Mouse (Mus musculus) megakaryocyte, adult 5-6 weeks (primary cell): ENCODE results near the gene Nrp2. TPM values are rescaled to one million over a fixed set of nuclear protein-coding genes. Genes with fewer than 3 reads are reported as not detected.

ENCODE experiments used
- ATAC-seq: 2 replicates; pipeline ENCODE4 v1.8.0; 2016; ENCODE audit warnings: mild to moderate bottlenecking, inconsistent platforms; ENCODE audit not compliant: poor library complexity, severe bottlenecking
- total RNA-seq, 2 experiments: library from RNA; stranded (forward) in 1 of 2; stranded (reverse) in 1 of 2; fragments of 153-499, 151-499 nt in 1 of 2; fragments of 221-1000, 200-1000 nt in 1 of 2; gene quantifications; 2 replicates each; pipeline versions ENCODE4 v1.2.3 to v1.2.4; 2015 to 2017

The Nrp2 gene
- total RNA-seq, 2 experiments from 2014 or later = 3.9 to 6.5 TPM

DNA sequence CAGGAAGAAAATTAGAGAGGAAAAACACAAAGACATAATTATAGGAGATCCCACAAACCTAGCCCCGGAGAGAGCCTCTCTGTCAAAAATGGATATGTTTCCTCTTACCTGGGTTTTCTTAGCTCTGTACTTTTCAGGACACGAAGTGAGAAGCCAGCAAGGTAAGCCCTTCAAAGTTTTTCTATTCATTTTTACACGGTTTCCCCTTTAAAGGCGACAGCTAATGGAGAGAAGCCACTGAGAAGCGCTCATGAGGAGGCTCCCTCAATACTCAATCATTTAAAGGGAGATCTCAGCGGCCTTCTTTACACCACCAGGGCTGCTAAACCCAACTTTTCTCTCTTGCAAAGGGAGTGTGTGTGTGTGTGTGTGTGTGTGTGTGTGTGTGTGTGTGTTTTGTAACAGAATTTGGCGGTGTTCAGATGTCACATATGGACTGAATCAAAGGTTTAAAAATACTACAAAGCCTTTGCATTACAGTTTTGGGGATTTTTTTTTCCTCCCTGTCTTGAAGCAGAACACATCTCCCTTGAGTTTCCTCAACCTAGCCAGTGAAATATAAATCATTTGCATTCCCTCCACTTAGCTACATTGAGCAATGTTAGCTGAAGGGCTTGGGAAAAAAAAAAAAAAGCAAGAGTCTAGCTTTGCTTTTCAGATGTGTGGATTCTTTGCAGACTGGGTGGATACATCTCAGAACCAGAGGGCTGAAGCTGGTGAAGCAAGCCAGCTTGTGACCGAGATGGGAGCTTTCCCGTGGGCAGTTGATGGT is 1.2 kb downstream of the Nrp2 start:
- no peak for ATAC-seq

DNA sequence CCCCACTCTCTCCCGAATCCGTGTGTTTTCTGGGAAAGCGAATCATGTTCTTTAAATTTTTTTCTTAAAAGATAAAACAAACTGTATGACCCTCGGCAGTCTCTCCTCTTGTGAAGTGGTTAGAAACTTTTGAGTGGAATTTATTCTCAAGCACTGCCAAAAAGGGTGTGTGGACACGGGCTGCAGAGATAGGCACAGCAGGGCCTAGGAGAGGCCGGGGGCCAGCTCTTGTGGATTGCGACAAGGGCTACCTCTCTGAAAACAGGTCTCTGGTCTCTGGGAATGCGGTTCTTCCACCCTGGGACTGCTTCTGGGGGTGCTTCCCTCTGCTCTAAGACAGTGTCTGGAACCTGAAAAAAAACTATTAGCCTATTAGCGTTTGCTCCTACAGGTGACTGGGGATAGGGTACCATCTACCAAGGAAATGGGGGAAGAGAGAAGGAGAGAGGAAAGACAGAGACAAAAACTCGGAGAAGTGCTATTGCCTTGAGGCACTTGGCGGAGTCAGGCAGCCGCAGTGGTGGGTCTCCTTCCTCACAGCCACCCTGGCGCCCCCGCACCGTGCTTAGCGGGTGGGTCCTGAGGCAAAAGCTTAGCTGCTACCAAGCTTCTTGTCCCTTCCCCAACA is 1.9 kb downstream of the Nrp2 start:
- no peak for ATAC-seq

DNA sequence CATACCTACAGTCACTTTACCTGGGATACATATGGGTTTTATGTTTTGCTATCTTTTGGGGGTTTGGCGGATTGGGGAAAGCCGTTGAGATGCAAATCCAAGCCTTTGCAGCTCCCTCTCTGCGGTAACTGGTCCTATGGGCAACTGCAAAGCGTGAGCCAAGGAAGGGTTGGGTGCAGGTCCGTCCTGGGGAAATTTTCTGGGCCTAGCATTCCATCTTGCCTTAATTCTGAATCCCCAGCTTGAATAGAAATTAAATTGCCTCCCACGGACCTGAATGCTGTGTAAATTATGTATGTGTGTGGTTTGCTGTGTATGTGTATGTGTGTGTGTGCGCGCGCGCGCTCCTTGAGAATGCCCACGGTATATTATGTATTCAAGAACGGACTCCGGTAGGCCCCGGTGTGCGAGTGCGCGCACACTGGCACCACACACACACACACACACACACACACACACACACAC is 2.5 kb downstream of the Nrp2 start:
- ATAC-seq = no peak

DNA sequence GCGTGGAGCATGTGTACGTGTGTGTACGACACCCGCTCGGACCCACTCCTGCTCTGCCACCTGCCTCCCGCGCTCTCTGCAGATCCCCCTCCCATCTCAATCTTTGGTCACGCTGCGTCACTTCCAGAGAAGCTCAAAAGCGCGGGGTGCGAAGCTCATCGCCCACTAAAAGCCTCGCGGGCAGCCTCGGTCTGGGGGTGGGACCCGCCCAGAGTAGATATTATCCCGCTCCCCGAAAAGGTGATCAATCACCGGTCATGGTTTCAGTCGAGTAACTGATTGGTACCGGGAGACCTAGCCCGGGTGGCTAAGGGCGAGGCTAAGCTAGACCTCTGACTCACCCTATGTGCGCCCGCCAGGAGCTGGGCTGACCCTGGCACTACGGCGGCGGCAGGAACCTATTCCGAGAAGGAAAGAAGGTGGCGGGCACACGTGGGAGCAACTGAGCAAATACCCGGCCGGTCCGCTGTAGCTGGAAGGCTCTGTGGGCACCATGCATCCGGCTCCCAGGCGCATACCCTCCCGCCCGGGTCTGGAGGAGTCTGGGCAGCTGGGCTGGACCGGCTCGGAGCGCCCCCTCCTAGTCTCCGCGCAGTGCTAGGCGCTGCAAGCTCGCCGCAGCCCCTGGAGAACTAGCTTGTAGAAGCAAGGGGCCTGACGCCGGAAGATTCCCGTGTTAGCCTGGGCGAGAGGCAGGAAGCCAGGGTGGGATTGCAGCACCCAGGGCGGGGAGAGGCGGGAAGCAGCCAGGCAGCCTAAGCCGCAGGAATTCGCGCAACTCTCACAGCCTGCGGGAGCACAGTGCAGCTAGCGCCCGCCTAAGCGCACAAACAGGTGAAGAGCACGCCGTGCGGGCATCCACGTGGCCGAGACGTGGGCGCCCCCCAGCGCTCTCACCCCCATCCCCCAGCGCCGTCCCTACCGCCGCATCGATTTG is 3.3 kb downstream of the Nrp2 start:
- ATAC-seq = peak; percentile 32

DNA sequence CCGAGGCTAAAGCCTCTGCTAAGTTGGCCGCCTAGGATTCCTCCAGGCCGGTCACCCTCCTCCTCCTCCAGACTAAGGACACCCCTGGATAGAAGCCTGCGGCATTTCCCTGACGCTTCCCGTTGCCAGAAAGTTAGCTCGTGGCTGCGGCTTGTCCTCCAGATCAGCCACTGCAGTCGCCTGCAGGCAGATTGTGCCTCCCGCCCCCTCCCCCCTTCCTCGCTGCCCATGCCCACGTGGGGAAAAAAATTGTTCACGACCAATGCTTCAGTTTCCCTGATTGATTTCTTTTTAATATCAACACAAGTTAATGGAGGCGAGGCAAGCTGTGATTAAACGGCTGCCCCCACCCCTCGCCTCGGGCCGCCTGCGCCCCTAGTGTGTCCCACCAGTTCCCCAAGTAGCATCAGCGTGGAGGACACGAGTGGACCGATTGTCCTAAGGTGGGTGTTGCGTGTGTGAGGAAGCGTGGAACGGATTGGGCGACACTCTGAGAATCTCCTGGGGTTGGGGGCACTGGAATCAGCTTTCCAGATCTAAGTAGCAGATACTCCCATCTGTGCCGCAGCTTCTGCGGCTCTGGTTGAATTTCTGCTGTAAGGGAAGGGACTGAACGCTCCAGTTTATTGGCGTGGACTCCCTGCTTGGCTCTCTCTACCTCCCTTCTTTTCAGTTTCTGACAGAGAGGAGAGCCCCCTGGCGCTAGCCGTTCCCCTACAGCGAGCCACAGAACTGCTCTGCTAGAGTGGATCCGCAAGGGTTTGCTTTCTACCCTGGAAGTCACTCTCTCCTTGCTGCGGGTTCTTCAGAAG is 4.2 kb downstream of the Nrp2 start:
- peak; percentile 1; the same call in 1 of the 2 replicates for ATAC-seq

DNA sequence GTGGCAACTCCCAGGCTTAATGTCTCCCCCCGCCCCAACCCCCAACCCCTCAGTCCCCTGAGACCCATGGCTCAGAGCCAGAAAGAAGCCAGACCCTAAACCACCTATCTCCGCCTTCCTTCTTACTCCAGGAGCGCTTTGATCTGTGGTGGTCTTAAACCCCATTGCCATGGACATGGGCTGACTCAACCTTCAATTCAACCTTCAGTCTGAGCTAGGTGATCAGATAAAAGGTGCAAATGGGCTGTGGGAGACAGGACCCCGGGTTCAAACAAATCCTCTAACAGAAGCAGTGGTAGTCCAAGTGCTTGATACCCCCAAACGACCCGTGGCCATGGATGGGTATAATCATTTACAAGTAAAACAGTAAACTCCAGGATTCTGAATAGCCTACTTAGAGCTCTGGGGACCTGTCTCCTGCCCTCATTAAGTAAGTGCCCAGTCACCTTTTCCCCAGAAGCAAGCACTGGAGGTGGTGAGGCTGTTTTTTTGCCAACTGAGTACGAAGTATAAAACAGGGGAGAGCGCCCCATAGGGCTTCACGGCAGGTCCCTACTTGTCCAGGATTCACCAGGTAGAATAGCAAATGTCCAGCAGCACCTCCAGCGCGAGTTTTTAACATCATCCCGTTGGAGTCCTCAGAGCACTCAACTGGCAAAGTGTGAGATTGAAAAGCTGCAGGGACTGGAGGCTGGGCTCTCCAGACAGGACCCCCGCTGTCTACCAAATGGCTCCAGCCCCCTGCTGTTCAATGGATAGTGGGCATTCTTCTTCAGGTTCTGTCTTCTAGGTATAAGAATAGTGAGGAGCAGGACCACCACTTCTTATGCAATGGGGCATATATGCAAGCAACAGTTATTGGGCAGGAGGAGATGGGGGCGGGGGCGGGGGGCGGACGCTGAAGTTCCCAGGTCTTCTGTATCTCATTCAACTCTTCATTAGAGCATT is 5.1 kb downstream of the Nrp2 start:
- no peak for ATAC-seq

DNA sequence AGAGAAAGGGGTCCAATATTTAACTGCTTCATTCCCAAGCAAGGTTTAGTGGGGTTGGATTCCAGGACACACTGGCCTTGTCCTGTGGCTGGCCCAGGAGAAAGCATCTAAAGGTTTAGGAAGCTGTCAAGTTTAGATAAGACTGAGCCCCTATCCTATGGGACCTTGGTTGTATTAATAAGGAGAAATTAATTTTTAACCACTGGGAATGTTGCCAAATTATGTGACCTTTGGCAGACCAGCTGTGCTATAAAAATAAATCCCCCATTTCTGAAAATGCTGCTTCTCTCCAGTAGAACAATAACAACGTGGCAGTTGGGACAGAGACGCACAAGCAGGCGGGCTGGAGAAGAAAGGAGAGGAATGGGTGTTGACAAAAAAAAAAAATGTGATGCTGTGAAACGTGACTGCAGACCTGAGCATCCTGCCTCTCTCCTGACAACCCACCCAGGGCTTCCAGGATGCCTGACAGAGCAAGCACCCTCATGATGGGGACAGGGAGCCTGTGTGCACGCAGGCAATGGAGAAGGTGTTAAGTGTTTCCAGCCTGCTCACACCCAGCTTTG is 6.8 kb downstream of the Nrp2 start:
- ATAC-seq = no peak

DNA sequence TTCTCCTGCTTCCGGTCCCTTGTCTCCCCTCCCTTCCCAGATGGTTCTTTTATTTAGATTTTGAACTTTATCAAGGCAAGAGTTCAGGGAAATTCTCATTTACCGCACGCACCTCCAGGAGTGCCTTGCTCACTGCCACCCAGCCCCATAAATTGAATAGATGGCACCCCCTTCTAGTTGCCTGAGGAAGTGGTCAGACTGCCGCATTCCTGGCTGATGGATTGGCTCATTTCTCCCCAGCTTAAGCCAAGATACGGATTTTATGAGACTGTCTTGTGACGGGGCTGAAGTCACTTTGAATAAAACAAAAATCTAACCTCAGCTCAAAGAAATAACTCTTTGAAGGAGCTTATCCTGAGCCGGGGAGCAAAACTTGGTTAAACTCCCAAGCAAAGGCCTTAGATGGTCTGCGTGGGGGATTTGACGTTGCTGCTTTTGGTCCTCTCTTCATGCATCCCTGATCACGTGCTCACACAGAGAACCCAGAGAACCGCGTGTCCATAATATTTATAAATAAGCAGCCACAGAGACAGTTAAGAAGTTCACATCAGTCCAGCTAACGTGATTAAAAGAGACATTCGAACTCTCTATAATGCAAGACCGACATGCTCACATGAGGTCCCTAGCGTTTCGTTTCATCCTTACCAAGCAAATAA is 10.1 kb downstream of the Nrp2 start:
- ATAC-seq = no peak

DNA sequence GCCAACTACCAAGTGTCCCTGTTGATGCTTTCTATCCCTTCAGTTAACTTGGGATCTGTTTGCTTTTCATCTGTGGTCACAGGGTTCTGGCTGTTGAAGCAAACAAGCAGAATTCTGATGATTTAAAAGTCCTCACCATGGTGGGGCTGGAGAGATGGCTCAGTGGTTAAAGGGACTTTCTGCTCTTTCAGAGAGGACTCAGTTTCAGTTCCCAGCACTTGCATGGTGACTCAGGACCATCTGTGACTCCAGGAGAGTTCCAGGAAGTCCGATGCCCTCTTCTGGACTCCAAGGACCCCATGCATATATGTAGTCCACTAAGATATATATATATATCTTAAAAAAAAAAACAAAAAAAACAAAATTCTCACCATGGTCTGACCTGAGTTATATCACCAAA is 11.9 kb downstream of the Nrp2 start:
- no peak for ATAC-seq

DNA sequence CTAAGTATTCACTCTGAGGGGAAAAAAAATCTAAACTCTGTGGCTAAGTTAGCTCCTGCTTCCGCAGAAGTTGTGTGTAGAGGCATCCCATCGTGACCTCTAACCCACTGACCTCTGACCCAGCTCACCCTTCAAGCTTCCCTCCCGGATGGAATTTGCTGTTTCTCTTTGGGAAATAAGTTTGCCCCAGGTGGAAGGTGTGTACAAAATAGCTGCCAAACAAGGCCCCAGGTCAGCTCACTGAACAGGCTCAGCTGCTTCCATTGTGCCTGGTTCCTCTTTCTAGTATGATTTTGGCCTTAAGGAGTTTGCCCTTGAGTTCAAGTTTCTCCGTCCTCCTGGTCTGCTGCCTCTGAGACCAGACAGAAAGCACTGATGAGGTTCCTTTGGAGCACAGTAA is 12.6 kb downstream of the Nrp2 start:
- ATAC-seq = no peak

DNA sequence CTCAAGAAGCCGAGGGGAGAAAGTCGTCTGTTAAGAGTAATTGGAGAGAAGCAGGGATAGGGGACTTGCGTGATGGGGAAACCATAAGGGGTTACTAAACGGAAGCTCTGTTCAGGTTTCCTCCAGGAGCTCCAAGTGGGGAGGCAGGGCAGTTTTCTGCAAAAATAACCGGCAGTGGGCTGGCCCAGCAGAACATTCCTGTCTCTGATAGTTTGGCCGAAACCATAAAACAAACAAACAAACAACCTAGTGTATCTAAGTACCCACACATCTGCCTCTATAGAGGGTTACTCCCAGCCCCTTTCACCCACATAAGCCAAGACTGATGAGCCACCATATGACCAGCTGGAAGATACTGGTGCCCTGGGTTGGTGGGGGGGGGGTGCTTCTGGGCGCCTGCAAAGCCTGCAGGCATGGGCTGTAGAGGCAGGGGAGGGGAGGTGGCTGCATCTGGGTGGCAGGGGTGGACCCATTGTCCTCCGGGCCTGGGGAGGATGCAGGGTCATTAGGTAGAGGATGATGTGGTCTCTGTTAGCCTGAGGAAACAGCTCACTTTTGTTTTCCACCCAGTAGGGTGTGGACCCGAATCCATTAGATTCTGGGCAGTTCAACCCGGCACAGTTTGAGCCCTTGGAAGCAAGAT is 13.9 kb downstream of the Nrp2 start:
- ATAC-seq = no peak

DNA sequence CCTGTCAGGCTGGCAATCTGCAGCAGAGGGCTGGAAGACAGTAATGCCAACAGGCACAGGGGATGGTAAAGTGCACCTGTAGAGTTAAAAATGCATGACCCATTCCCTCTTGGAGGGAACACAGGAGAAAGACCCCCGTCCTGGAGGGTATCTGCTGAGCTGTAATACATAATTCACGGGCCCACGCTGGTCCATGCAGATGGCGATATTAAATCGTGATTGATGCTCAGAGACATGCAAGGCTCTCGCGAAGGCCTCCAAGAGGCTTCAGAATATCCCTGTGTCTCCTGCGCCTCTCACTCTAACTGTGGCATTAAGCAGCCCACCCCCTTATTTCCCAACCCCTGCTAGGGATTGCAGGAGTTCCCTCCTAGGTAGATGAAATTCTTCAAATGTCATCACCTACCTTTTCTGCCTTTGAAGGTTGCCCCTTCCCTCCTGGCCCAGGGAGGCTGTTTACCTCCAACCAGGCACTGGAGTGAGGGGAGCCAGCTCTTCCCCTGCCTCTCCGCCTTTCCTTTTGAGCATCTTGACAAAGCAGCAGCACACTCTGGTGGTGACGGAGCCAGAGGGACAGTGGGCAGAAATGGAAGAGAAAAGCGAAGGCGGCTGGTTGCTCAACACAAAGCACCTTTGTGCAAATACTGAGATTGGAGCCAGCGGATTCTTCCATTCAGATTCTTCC is 14.6 kb downstream of the Nrp2 start:
- no peak for ATAC-seq

DNA sequence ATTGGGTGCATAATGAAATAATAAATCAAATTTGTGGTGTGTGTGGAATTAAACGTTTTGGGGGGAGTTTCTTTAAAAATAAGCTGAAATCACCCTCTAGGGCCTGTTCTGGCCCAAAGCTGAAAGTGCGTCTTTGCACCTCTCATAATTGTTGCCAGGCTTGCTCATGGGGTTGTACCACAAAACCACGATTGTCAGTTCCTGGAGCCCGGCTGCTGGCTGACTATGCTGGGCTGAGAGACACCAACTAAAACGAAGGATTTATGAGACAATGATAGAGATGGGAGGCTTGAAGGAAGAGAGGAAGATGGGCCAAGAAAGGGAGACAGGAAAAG is 15.1 kb downstream of the Nrp2 start:
- no peak for ATAC-seq

DNA sequence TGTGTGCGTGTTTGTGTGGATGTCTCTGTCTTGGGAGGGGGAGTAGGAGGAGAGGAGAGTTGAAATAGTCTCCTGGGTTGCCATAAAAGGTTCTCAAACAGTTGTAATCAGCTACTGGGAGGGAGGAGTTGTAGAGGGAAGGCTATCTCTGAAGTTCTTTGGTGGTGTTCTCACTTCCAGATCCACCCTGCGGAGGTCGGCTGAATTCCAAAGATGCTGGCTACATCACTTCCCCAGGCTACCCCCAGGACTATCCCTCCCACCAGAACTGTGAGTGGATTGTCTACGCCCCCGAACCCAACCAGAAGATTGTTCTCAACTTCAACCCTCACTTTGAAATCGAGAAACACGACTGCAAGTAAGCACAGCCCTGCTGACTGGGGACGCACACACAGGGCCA is 15.7 kb downstream of the Nrp2 start:
- ATAC-seq = no peak

DNA sequence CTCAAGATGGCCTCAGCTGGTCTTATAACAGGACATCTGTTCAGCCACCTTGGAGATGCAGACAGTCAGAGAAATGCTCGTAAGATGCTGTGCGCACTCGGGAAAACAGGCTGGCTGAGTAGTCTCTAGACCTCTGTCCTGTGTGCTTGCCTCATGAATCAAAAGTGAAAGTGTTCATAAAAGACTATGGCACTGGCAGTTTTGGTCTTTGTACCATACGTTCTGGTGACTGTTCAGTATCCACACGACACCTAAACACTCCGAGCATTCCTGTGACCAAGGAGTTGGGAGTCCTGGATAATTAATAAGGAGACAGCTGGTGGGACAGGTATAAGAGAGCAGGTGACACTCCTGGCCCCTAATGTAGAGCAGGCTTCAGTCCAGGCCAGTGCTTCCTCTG is 16.7 kb downstream of the Nrp2 start:
- ATAC-seq = no peak

DNA sequence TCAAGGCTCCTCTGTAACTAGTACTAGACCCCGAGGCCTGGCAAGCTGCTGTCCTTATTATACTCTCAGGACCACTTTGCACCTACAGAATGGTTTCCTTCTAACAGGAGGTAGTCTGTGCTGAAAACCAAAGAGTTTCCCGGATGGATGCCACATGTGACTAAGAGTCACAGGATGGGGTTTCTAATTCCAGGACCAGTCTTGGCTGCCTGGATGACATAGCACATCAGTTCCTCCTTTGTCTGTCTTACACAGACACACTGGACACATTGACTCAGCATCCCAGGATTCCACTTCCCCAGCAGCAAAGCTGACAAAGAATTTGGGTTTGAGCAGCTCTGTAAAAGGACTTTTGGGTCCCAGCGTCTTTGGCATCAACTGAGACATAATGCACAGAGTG is 17.1 kb downstream of the Nrp2 start:
- ATAC-seq = peak; percentile 41
